Mouse (Mus musculus) left cerebral cortex, postnatal 10 days (tissue): Measurements from ENCODE around the gene Def6. TPM values are rescaled to one million over a fixed set of nuclear protein-coding genes. Genes with fewer than 3 reads are reported as not detected.

Experiments
- DNase-seq, 2 experiments: peaks; one replicate each; pipeline ENCODE4 v3.0.0; 2021 to 2022; ENCODE audit warnings: low spot score in 2 of 2, mixed read lengths in 1 of 2; ENCODE audit errors: extremely low spot score in 1 of 2
- intact Hi-C: fragments of 180-260 bp; cut with DNase I; formaldehyde crosslinking; loops from one replicate; pipeline ENCODE4 v1.15.1; 2025
- total RNA-seq, 2 experiments: library from RNA; stranded (reverse); gene quantifications; 2 replicates each; pipeline ENCODE4 v1.2.3; 2021

Def6 gene
- 1 to 10 TPM; 4.9 to 5.4 TPM for total RNA-seq

DNA sequence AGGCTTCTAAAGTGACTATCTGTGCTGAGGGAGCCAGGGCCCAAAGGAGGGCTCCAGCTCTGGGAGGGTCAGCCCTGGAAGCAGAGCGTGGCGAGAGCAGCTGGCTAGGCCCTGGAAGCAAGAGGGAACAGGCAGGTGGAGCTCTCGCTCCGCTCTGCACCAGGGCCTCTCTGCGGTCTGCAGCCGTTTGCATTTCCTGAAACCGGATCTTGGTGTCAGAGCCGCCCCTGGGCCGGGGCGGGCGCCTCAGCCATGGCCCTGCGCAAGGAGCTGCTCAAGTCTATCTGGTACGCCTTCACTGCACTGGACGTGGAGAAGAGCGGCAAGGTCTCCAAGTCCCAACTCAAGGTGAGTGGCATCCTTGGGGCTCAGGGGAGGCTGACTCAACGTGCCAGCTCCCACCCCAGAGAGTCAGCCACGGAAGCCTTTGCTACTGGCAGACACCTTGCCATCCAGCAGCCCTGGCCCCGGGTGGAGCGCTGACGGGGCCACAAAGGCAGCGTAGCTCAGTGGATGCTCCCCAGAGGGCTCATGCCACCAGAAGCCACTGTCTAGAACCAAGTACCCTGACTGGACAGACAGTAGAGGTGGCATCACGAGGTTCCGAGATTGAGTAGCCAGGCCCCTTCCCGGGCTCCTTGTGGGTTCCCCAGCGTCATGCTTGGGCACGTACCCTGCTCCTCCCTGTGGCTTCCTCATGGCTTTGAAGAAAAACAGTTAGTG, at the start of gene Def6:
Gene Def6, plus strand, starts transcription at position 188 of the 723 bp plus-strand sequence.
- intact Hi-C loops, result no loop called here
- peak in 1 of 2 experiments; percentile 85 for DNase-seq

- DNase-seq, result no peak
- intact Hi-C loops, result no loop called here
Measured at GRCm38 (mm10) chr17:28160361-28160760, 47.2 kb upstream of the Def6 start.

- DNase-seq, result peak in 1 of 2 experiments; percentile 60
- intact Hi-C loops, result no loop called here
Measured at GRCm38 (mm10) chr17:28161310-28161881, 46.2 kb upstream of the Def6 start.

DNA sequence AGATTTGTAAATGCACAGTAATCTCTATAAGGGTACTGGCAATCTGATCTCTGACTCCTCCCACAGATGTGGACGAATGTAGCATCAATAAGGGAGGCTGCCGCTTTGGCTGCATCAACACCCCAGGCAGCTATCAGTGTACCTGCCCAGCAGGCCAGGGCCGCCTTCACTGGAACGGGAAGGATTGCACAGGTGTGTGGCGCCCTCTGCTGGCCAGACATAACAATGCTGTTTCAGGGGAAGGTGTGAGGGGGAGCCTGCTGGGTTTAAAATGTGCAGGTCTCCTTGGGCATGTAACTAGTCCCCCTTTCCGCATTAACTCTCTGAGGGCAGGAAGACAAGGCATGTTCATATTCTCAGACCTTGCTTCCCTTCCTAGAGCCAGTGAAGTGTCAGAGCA, 43.9 kb upstream of the Def6 start:
- intact Hi-C loops, result loop anchor here (1.0 kb wide), 1 partner anchor 78 kb away; no protein-coding TSS in a partner anchor
- DNase-seq, result peak; percentile 45 to 83

- no peak for DNase-seq
- intact Hi-C loops, result no loop called here
Measured at GRCm38 (mm10) chr17:28170460-28171305, 36.9 kb upstream of the Def6 start.

GRCm38 (mm10) chr17:28172690-28173089, 34.9 kb upstream of the Def6 start:
- intact Hi-C loops, result no loop called here

DNA sequence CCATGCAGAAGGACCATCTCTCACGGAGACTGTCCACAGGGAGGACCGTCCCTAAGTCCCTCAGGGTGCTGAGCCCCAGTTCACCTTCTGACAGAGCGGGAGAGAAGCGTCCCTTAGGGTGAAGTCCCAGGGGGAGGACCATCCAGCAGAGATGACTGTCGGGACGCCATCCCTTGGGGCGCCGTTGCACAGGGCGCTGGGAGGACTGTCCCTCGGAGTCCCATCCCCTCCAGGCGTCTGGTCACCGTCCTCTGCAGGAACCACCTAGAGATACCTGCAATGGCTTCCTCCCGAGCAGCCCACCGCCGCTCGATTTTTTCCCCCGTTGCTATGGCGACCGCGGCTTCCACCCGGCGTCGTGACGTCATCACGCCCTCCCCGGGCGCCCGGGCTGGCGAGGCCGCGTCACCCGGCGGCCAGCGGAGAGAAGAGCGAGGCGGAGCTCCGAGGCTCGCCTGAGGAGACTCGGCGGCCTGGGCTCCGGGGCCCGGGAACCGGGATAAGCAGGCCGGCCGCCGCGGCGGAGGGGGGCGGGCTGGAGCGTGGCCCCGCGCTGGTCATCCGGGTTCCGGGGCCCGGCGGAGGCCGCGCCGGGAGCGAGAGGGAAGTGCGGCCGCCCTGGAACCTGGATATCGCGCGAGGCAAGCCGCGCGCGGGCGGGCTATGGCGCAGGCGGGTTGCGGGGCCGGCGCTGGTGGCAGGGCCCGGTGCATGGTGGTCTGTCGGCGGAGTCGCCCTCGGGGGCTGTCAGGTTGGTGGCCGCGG, 30.6 kb upstream of the Def6 start, which contains the start of gene Zfp523:
Gene Zfp523, plus strand, starts transcription at position 355 of the 765 bp plus-strand sequence.
- intact Hi-C loops, result no loop called here
- DNase-seq, result peak; percentile 86 to 96

More at GRCm38 (mm10) chr17:28172690-28173089, 34.9 kb upstream of the Def6 start:
- no peak for DNase-seq

GRCm38 (mm10) chr17:28177540-28178046, 30.0 kb upstream of the Def6 start:
- DNase-seq, result no peak
- intact Hi-C loops, result no loop called here

DNA sequence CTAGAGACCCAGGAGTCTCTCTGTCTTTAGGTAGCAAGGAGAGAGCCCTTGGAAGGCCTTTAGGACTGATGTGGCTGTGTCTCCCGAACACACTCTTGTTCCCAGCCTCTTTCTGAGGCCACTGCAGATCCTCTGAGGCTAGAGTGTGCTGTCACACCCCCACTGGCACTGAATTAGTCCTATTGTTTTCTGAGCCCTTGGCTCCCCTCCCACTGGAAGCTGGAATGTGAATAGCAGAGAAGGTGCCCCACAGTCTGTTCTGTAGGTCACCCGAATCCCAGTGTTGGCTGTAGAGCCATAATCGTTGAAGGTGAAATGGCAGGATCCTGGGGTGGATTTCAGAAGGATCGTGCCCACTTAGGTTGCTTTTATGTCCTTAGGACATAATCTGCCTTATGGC, 27.2 kb upstream of the Def6 start:
- no peak for DNase-seq
- intact Hi-C loops, result no loop called here

DNA sequence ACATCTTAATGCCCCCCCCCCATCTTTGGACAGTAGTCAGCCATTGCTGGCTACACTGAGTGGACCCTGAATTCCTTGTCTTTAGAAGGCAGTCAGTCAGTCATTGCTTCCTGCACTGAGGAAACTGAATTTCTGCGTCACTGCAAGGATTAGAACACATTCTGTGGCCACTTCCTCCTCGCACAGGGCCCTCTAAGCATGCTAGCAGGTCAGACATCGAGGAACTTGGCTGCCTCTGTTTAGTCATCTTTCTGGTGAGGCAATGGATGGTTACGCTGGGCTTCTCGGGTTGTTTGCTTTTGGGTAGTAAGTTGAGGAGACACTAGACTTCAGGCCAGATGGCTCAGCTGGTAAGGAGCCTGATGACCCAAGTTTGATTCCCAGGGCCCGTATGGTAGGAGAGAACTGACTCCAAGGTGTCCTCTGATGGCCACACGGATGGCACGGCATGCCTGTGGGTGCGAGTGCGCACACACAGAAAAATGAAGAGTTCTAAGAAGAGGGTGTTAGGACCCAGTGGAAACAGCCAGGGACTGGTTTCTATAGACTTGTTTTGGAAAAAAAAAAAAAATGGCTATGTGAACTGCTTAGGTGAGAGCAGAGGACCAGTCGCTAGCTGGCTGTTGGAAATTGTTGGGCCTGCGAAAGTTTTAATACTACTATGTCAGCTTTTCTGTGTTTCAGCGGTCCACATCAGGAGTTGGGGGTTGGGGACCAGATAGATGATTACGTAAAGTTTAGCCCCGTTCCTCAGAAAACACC, 26.6 kb upstream of the Def6 start:
- intact Hi-C loops, result no loop called here
- DNase-seq, result no peak

DNA sequence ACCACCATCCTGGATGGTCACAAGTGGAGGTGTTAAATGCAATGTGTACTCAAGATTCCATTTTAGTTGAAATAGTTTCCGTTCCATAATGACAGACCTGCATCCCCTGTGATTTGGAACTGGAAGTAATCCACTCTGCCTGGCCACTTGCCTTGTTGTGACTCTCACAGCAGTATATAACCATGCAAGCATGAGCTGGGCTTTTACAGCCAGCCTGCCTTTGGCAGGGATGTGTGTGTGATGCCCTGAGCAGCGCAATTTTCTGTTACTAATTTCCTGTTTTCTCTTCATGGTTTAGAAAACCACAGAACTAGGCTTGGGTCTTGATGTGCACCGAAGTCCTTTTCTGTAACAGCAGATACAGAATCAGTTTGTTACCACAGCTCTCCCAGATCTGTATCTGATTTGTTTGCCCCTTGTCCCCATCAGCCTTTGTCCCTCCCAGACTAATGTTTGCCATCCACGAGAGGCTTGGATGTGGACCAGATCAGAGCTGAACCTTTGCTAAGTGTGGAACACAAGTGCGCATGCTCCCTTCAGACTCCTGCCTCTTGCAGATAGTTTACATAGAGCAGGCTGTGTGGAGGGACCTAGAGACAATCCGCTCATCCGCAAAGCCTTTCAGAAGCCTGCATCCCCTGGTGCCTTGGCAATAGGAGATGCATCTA, 22.5 kb upstream of the Def6 start:
- intact Hi-C loops, result no loop called here
- DNase-seq, result no peak

DNA sequence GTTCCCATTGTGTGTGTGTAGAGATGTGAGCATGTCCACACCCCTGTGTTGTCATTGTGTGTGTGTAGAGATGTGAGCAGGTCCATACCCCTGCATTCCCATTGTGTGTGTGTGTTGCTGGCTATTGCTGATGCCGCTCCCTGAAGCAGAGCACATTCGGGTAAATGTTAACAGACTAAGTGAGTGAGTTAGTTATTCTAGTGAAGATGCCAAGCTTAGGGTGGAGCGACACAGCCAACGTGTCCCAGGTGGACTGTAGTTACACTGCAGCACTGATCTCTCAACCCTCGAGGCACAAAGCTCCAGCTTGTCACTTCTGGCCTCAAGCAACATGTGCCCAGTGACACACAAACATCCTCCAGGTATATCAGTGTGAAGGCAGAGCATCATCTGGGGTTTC, 19.3 kb upstream of the Def6 start:
- intact Hi-C loops, result no loop called here
- no peak for DNase-seq

GRCm38 (mm10) chr17:28192754-28193153, 14.8 kb upstream of the Def6 start:
- intact Hi-C loops, result no loop called here
- no peak for DNase-seq

DNA sequence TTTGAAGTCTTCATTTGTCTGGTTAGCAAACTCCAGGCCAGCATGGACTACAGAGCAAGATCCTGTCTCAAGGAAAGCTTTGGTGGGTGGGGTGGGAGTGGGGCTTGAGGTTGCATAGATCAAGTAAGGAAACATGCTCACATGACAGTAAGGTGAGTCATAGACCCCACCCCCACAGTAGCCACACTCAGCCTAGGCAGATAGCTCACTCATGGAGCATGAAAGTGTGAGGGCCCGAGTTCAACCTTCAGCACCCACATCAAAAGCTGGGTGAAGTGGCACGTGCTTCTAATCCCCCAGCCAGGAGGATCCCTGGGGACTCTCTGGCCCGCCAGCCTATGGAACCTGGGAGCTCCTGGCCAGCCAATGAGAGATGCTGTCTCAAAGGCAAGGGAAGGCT, 14.0 kb upstream of the Def6 start:
- no peak for DNase-seq
- intact Hi-C loops, result no loop called here

DNA sequence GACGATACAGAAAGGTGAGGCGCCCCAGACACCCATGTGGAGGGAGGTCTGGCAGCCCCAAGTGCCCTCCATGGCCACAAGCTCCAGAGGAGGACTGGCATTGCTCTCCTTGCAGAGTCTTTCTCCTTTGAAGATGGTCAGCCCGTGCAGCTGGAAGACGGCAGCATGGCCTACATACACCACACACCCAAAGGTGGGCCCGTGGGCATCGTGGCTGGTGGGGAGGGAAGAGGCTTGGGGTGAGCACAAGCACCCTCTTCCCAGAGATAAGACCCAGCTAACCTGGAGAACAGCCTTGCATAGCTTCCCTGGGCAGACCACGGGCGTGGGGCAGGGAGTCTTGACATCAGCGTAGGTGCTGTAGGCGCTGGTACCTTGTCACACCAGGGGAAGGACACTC, 12.5 kb upstream of the Def6 start:
- intact Hi-C loops, result no loop called here
- no peak for DNase-seq

GRCm38 (mm10) chr17:28197646-28198045, 9.9 kb upstream of the Def6 start:
- no peak for DNase-seq
- intact Hi-C loops, result no loop called here

DNA sequence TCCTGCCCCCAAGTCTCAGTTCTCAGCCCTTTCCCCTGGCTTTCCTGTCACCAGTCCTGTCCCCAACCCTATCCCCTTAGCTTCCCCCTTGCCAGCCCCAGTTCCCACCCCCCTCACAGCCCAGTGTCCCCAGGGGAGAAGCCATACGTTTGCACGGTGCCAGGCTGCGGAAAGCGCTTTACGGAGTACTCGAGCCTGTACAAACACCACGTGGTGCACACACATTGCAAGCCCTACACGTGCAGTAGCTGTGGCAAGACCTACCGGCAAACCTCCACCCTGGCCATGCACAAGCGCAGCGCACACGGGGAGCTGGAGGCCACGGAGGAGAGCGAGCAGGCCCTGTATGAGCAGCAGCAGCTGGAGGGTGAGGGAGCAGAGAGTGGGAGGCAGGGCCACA, 5.6 kb upstream of the Def6 start:
- intact Hi-C loops, result no loop called here
- DNase-seq, result no peak
